Mouse (Mus musculus): ENCODE measurements around the gene Best3.

The Best3 gene

DNA sequence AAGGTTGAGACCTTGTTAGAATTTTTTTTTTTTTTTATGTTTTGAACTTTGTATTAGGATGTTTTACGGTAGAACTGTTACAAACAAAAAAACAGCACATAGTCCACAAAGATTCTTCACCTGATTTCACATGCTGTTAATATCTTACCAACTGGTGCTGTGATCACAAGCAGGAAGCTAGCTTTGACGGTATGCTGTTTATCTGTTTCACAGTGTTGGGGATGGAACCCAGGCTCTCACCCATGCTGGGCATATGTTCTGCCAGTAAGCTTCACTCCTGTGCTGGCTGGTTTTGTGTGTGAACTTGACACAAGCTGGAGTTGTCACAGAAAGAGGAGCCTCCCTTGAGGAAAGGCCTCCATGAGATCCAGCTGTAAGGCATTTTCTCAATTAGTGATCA lies 8.3 kb upstream of the Best3 start:
- DNase-seq (ENCODE audit: low spot score in 2 of 2): no peak

DNA sequence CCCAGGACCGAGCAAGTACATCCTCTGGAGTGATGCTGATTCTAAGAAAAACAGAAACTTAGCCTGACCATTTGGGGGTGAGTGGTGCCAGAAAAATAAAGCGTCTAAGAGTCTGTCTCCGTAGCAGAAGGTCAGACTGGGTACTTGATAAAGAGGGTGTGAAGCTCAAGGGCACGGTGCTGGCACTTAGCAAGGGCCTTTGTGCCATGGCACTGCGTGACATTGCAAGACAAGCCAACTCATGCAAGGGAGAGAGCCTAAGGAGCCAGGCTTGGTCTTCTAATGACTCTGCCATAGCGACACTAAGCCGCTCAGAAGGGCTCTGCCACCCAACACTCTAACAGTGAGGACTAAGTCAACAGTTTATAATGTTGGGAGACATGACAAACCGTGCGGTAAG lies 7.3 kb upstream of the Best3 start:
- peak in 1 of 2 experiments; percentile 3 for DNase-seq (ENCODE audit: low spot score in 2 of 2)

DNA sequence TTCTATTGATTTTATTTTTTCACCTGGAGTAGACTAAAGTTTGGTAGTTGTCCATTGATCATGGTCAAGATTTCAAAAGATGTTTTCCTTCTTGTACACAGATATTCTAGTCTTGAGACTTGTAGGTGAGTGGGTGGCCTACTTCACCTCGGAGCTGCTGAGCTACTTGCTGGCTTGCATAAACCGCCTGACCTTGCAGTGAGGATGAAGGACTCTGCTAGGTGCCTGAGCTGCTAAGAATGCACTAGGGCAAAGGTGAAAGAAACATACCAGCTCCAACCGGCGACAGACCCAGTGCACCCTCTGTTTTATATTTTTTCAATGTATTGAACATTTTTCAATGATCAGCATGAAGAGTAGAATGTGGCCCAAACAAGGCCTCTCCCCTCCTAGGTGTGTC lies 5.8 kb upstream of the Best3 start:
- no peak for DNase-seq (ENCODE audit: low spot score in 2 of 2)

DNA sequence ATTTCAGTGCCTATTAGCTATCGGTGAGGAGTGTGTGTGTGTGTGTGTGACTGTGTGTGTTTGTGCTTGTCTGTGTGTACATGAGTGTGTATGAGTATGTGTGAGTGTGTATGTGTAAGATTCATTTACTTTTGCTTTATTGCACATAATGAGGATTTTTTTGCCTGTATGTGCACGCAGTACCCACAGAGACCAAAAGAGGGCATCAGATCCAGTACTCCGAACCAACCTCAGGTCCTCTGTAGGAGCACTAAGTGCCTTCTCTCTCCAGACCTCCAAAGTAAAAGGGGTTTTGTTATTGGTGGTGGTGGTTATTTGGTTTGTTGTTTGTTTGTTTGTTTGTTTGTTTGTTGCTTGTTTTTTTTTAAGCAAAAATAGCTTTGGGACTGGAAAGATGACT lies 5.2 kb upstream of the Best3 start:
- peak in 1 of 2 experiments; percentile 30 for DNase-seq (ENCODE audit: low spot score in 2 of 2)

DNA sequence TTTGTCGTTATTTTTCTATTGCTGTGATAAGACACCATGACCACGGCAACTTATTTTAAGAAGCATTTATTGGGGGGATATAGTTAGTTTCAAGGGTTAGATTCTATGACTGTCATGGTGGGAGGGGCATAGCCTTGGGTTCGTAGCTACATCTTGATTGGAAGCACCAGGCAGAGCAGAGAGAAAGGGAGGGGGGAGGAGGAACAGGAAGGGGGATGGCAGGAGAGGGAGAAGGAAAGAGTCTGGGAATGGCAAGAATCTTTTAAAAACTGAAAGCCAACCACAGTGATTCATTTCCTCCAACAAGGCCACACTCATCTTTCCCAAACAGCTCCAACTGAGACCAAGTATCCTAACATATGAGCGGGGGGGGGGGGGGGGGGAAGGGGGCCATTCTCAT lies 3.6 kb upstream of the Best3 start:
- no peak for DNase-seq (ENCODE audit: low spot score in 2 of 2)

DNA sequence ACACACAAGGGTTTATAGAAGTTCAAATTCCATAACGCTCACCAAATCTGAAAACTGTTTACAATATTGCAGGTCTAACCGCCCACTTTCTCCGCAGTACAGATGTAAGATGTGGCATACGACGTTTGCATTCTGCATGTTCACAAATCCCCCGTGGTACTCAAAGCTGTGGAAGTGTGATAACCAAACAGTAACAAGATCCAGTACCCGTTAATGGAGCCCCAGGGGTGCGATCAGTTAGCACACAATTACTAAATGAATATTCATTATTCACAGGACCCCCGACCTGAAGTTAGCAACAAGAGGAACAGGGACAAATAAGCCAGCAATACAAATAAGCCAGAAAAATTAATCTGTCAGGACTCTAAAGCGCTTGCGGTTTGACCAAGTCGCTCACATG lies 1.3 kb upstream of the Best3 start:
- DNase-seq (ENCODE audit: low spot score in 2 of 2): no peak

DNA sequence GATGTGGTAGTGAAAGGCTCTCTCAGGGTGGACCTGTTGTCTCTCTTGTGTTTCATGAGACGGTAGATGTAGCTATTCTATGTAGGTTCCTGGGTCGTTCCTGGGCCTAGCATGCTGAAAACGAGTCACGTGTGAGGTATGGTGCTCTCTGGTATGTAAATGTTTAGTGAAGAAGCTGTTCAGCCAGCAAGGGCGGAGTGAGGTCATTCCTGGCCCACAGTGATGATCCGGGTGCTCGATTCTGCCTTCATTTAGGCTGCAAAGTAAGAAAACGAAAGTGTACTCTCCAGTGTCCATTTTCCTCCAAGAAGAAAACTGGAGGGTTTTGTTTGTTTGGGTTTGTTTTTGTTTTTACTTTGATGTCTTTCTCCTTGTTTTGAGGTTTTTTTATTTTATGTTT lies 7.9 kb downstream of the Best3 start:
- DNase-seq (ENCODE audit: low spot score in 2 of 2): no peak

DNA sequence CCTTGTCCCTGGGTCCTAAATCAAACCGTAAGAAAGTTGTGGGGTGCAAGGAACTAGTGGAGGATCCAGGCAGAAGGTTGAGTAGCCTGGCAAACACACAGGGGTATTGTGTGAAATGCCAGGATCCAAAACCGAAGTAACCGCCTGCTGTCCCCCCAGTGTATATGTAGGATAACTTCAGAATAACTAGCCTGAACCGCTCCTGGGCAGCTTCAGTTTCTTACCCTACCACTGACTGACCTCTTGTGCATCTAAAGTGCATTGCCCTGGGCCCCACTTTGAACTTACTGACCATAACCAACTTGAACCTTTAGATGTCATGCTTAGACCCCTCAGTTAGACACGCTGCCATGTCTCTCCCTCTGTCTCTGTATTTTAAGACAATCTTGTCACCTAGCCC lies 9.0 kb downstream of the Best3 start:
- no peak for DNase-seq (ENCODE audit: low spot score in 2 of 2)

DNA sequence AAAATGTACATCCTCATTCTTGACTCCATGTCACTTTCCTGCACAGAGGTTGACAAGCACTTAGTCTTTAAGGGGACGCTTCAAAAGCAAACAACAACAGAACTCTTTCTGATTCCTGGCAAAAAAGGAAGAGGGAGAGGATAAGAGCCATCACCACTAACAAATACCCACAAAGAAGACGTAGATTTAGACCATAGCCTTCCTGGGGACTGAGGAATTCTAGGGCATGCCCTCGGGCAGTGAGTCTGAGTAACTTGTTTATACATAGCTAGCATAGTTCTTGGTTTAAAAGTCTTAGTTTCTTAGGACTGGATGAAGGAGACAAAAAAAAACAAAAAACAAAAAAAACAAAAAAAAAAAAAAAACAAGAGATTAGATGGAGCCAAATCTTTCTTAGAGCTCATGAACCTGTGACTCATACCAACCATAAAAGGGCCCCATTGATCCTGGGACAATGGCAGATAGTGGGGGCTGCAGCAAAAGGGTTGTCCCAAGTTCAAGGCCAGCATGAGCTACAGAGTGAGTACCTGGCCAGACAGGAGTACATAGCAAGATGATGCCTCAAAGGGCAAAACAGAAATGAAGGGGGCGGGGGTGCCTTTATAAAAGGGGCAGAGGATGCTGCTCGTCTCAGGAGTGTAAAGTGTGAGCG lies 9.6 kb downstream of the Best3 start:
- DNase-seq (ENCODE audit: low spot score in 2 of 2): no peak

DNA sequence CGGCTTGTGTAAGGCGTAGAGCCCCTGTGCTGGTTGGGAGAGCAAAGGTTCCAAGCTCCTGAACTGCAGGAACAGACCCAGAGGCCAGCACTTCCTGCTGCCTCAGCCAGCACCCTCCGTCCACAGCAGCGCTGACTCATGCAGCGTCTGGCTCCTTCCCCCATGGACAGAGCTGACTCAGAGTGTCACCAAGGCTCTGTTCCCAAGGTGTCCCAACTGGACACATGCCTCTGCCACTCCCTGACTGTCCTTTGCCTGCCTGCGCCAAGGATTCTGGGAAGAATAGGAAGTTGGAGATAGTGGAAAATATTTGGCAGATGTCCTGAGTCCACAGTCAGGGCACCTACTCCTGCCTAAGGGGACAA lies 10.1 kb downstream of the Best3 start:
- no peak for DNase-seq (ENCODE audit: low spot score in 2 of 2)

DNA sequence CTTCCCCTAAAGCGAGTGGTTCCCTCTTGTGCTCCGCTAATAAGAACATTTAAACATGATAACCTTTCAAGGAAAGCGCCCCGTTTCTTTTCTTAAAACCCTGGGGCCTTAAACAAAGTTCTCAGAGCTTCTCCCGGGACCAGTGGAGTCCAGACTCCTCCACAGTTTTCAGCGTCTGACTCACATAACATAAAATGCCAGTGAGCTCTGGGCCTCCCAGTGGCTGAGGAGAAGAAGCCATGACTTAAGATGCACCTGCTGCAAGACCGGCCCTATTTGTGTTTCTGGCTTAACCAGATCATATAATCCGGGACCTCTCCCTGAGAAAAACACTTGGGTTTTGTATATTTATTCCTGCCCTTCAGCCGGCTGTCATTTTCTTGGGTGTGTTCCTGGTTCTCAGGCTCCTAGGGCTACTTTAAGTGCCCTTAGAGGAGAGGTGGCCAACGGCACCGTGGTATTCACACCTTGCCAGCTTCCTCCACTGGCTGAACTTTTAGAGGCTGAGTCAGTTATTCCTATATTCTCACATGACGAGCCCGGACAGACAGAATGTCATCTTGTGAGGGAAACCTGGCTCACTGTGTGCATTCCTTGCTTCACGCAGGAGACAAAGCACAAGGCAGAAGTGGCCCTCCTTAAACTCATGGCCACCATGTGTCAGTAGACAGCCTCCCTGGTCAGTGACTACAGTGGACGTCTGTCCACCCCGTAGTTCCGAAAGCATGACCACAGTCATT lies 12.8 kb downstream of the Best3 start:
- DNase-seq (ENCODE audit: low spot score in 2 of 2): no peak

DNA sequence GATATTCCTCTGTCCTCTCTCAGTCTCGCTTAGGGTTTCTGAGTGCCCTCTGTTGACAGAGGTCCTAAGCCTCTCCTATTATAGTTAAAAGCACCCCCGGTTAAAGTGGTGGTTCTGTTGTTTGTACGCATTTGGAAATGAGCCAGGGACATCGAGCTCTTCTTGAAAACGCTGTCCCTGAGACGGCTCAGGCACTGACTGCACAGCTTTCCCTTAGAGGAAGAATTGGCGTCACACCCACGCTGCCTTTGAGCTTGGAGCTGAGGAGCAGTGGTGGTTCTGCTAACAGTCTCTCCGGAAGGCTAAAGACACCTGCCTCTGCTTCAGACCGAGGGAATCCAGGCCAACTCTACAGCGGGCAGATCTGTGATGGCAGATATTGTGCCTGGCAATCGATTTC lies 14.9 kb downstream of the Best3 start:
- no peak for DNase-seq (ENCODE audit: low spot score in 2 of 2)

DNA sequence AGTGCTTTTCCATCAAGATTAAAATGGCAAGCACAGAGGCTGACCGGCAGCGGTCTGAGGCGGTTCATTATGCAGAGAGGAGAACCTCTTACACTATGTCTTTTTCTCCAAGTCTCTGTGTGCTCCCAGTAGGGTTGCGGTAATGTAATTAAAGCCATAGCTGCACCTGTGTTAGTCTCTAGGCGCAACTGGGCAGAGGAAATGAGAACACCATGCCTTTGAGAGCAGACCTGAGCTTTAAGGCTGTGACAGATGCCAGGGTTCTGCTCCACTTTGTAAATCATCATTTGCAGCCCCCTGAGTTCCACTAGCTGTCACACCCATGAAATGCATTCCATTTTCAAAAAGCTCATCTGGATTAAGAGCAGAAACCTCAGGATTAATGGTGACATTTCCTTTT lies 18.6 kb downstream of the Best3 start:
- DNase-seq (ENCODE audit: low spot score in 2 of 2): no peak

DNA sequence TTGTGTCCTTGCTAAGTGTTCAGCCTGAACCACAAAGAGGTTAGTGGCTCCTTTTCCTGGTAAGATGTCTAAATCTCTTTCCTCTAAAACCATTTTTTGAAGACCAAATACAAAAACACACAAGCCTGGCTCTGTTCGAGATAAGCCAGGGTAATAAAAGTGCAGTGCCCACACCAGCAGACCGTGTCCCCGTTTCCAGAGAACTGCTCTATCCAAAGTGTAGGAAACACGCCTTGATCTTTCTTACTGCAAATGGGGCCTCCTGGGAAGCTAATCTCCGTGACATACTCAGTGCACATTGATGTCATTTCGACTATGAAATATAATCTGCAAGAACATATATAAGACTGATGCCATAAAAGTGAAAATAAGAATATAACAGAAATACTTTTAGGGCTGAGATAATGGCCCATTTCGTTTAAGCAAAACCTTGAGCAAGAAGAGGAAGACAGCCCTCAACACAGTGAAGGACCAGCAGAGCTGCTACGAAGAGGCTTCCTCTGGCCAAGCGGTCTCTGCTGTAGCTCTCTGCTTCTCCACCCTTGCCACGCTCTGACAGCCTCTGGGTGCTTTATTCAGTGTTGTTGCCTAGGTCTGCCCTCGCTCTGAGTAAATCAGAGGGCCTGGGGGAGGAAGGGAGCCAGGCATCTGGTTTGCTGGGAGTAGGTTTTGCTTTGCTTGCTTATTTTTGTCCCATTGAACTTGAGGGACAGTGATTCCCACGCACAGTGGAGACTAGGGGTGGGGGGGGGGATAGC lies 19.8 kb downstream of the Best3 start:
- no peak for DNase-seq (ENCODE audit: low spot score in 2 of 2)

DNA sequence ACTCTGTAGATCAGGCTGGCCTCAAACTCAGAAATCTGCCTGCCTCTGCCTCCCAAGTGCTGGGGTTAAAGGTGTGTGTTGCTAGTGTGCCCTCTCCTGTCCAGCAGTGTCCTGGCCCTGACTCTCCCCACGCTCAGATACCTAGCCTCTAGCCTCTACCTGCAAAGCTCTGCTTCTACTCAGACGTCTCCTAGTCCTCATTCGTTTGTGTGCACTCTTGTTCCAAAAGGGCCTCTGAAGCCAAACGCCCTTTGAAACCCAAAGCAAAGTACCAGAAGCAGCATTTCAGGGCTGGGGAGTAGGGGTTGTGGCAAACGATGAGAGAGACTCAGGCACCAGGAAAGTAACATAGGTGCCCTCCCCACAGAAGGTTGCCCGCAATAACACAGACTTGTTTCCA lies 23.6 kb downstream of the Best3 start:
- no peak for DNase-seq (ENCODE audit: low spot score in 2 of 2)

DNA sequence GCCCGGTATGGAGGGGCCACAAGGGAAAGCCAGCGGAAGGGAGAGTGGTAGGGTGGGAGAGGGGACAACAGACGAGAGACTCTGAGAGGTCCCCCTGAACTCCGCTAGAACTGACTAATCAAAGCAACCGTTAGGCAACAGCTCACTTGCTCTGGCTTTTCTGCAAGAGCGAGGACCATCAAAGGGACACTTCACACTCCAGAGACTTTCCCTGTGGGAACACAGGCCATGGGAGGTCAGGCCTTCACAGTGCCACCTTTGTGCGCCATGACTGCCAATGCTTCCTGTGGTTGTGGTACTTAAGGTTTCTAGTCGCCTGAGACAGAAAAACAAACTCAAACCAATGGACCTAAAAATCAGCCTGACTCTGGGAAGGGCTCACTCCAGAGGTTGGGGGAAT lies 24.9 kb downstream of the Best3 start:
- no peak for DNase-seq (ENCODE audit: low spot score in 2 of 2)

DNA sequence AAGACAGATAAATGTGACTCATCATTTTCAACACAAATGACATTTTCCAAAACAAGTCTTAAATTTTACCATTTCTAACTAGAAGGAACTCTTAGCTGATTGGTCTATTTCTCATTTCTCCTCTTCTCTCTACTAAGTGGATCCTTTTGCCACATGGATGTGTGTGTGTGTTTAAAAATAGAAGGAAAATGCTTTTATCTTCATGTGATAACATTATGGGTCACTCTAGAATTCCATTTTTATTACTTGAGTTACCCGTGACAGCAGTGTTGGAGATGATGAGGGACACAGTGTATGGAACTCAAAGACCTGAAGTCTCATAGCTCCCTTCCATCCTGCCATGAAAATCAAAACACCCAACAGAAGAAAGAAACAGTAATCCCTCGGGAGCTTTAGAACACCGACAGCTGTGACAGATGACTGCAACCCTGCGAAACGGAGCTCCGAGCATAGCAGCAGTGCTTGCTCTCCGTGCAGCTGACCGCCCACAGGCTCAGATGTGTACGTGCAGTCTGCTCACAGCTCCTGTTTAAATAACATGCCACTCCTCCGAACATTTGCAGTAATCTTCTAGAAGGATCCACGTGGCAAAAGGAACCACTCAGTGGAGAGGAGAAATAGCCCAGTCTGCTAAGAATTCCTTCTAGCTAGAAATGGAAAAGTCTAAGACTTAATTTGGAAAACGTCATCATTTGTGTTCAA lies 27.7 kb downstream of the Best3 start:
- no peak for DNase-seq (ENCODE audit: low spot score in 2 of 2)

DNA sequence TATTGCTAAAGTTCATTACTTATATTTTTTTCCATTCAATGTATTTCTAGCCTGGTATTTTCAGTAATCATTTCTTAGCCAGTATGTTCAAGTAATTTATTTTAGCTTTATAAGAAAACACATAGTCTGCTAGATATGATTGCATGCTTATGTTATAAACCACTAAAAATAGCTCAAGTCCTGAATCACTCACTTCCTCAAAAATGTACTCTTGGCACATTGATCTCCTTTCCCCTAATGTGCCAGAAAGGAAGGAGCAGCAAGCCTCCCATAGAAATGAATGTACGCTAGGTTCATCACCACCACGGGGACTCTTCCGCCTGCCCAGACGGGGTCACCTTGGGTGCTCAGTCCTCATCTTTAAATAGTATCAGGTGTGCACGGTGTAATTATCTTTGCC lies 28.5 kb downstream of the Best3 start:
- DNase-seq (ENCODE audit: low spot score in 2 of 2): no peak

DNA sequence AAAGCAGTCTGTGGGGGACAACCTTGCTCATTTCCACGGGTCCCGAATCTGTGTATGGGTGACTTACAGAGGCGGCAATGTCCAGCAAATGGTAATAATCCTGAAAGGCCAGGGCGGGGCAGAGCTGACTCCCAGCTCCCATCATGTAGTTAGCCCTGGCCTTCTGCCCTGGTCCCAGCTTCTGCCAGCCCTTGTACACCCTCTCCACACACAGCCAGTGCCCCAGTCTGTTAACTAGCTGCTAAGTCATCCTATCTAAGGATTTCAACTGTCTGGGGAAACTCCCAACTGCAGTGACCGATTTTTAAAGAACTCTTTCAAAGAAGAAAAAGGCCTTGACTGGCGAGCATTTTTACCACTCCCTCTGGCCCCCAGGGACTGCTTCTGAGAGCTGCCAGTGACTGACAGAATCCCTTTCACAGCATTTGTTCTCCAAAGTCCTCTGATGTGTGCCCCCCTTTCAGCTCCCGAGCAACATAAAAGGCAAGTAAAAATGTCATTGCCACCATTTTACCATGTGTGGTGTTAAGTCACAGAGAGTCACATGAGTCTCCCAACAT lies 32.2 kb downstream of the Best3 start:
- peak in 1 of 2 experiments; percentile 11 for DNase-seq (ENCODE audit: low spot score in 2 of 2)

DNA sequence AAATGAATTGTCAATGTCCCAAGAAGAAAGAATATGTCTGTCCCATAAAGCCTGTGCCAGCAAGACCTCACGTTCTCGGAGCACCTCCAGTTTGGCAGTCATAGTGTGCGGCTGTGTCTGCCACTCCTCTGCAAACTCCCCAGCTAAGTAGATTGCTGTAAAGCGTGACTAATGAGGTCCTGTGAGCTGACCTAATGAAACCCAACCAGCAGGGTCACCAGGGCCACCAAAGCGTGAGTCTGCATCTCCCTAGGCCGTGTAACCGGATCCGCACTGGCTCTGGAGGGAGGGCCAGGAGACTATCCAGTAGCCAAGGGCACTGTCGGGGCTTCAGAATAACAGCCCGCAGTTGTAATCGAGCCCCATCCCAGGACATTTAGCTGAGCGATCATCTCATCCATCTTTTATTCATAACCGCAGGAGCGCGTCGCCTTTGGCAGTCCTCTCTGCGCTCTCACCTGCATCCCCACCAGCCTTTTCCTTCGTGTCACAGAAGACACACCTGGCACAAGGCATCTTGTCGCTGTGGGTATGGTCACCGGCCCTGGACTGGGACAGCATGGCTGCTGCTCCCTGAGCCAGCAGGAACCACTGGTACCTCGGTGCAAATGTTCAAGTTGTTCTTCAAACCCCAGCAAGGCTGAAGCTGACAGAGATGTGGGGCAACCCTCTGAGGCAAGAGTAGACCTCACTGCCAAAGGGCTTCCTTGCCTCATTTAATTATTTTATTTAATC lies 35.1 kb downstream of the Best3 start:
- no peak for DNase-seq (ENCODE audit: low spot score in 2 of 2)

DNA sequence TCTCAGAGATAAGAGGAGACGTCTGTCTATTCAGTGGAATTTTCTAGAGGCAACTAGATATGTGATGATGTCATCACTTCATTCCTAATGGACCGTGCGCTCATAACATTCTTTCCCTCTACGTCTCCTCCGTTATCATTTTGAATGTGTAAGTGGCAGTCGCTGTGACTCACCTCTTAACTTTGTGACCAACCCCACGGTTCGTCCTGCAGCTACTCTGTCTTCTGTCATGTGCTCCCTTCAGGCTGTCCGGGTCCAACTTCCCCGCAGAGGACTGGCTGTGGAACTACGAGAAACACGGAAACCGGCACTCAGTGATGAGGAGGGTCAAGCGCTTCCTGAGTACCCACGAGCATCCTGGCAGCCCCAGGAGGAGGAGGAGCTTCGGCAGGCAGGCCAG lies 37.6 kb downstream of the Best3 start:
- no peak for DNase-seq (ENCODE audit: low spot score in 2 of 2)
